ENCODE assay signal across 8 mouse cellular contexts in genomic region chr12:111536746-111537145, GRCm38 (mm10). TPM values are rescaled to one million over a fixed set of nuclear protein-coding genes. Genes with fewer than 3 reads are reported as not detected.
A peak's percentile ranks its signal among the peaks of the same experiment; 100 is the strongest.
DNase-seq lines count a peak whose midpoint lies in the region; ATAC-seq and TF ChIP-seq lines count a peak whose summit lies in the region.

No protein-coding gene starts in this region.

- WGBS in kidney, embryonic 15.5 days, result 17% methylated on average over 4 of the region's 4 CpGs
- WGBS in hindbrain, postnatal 0 days, result 34% methylated on average over 4 of the region's 4 CpGs
- WGBS in midbrain, postnatal 0 days, result 37% methylated on average over 4 of the region's 4 CpGs

- H3K9ac ChIP-seq in kidney, embryonic 15.5 days, result peak overlapping the region; percentile 96
- H3K9ac ChIP-seq in hindbrain, postnatal 0 days (replicated peaks; ENCODE audit: low read length), result peak overlapping the region; percentile 98
- H3K9ac ChIP-seq in midbrain, postnatal 0 days (replicated peaks; ENCODE audit: low read length, poor library complexity, severe bottlenecking), result peak overlapping the region; percentile 95

- H3K4me1 ChIP-seq in kidney, embryonic 15.5 days, result peaks cover 45% of the 10 kb centered on the region
- H3K4me1 ChIP-seq in hindbrain, postnatal 0 days (ENCODE audit: insufficient read depth, low read length), result peaks cover 7% of the 10 kb centered on the region; the same call in 1 of the 2 replicates
- peaks cover 6% of the 10 kb centered on the region; the same call in 1 of the 2 replicates for H3K4me1 ChIP-seq in midbrain, postnatal 0 days (ENCODE audit: insufficient read depth, low read length)

- no peaks in the 10 kb centered on the region for H3K27me3 ChIP-seq in kidney, embryonic 15.5 days
- no peaks in the 10 kb centered on the region for H3K27me3 ChIP-seq in hindbrain, postnatal 0 days (ENCODE audit: insufficient read depth, low read length)
- H3K27me3 ChIP-seq in midbrain, postnatal 0 days (ENCODE audit: insufficient read depth, low read length), result no peaks in the 10 kb centered on the region

- peak overlapping the region; percentile 70 for H3K4me2 ChIP-seq in kidney, embryonic 15.5 days
- peak overlapping the region; percentile 87 for H3K4me2 ChIP-seq in hindbrain, postnatal 0 days (ENCODE audit: low read depth, low read length)
- peak overlapping the region; percentile 73 for H3K4me2 ChIP-seq in midbrain, postnatal 0 days (ENCODE audit: low read depth, low read length, poor library complexity, severe bottlenecking)

- peaks cover 25% of the 10 kb centered on the region for H3K36me3 ChIP-seq in kidney, embryonic 15.5 days
- peaks cover 20% of the 10 kb centered on the region for H3K36me3 ChIP-seq in hindbrain, postnatal 0 days (ENCODE audit: insufficient read depth, low read length)
- peaks cover 13% of the 10 kb centered on the region; the same call in 1 of the 2 replicates for H3K36me3 ChIP-seq in midbrain, postnatal 0 days (ENCODE audit: insufficient read depth, low read length)

- peak overlapping the region; percentile 51 for H3K4me3 ChIP-seq in kidney, embryonic 15.5 days (replicated peaks)
- peak overlapping the region; percentile 85 for H3K4me3 ChIP-seq in hindbrain, postnatal 0 days (ENCODE audit: low read length)
- peak overlapping the region; percentile 81 for H3K4me3 ChIP-seq in midbrain, postnatal 0 days (ENCODE audit: low read depth, low read length)

- DNase-seq in kidney, postnatal 14 days, result no peak
- peak; percentile 40 for DNase-seq in c-Kit-negative CD71-positive TER-119-positive erythroid progenitor cells, embryonic 14.5 days (ENCODE audit: low read depth, low spot score)
- DNase-seq in hindbrain, postnatal 0 days (ENCODE audit: low spot score), result no peak
- no peak for DNase-seq in midbrain, postnatal 0 days (ENCODE audit: low spot score)
- no peak for DNase-seq in spleen, adult 18-20 months
- no peak for DNase-seq in adrenal gland, postnatal 36 days
- DNase-seq in left cerebral cortex, postnatal 4 days, result no peak

- intact Hi-C loops in left cerebral cortex, postnatal 4 days (cut with DNase I), result no loop called here

- TF ChIP-seq CTCF in hindbrain, postnatal 0 days (IDR thresholded peaks at IDR 0.05; ENCODE audit: low read depth), result no peak
- no peak for TF ChIP-seq CTCF in midbrain, postnatal 0 days (IDR thresholded peaks at IDR 0.05)

- ATAC-seq in kidney, embryonic 15.5 days (replicated peaks; ENCODE audit: low FRiP score), result no peak
- no peak for ATAC-seq in hindbrain, postnatal 0 days
- no peak for ATAC-seq in midbrain, postnatal 0 days (ENCODE audit: low FRiP score)

- H3K9me3 ChIP-seq in kidney, embryonic 15.5 days (replicated peaks), result no peaks in the 10 kb centered on the region
- no peaks in the 10 kb centered on the region for H3K9me3 ChIP-seq in hindbrain, postnatal 0 days (ENCODE audit: low read length)
- no peaks in the 10 kb centered on the region for H3K9me3 ChIP-seq in midbrain, postnatal 0 days (ENCODE audit: low read length)

- peak overlapping the region; percentile 91 for H3K27ac ChIP-seq in kidney, embryonic 15.5 days
- H3K27ac ChIP-seq in hindbrain, postnatal 0 days, result peak overlapping the region; percentile 96
- peak overlapping the region; percentile 97; the same call in 1 of the 2 replicates for H3K27ac ChIP-seq in midbrain, postnatal 0 days (ENCODE audit: low read depth, low read length)

RNA-seq across cellular contexts. Expression of gene Eif5, which starts 1.1 kb away (rescaled TPM):
- polyA plus RNA-seq in kidney, embryonic 15.5 days (2015; fragmentation: Nextera tagmentation; extraction: Ambion mirVana), result 577 and 624 TPM in 2 replicates
- 197 and 343 TPM in 2 replicates for total RNA-seq in hindbrain, postnatal 0 days (2014; rRNA removed)
- polyA plus RNA-seq in hindbrain, postnatal 0 days (2015; fragmentation: Nextera tagmentation; extraction: Ambion mirVana), result 576 and 621 TPM in 2 replicates
- 283 and 376 TPM in 2 replicates for total RNA-seq in midbrain, postnatal 0 days (2014; rRNA removed)
- polyA plus RNA-seq in midbrain, postnatal 0 days (2015; fragmentation: Nextera tagmentation; extraction: Ambion mirVana), result 552 and 640 TPM in 2 replicates
- total RNA-seq in adrenal gland, postnatal 36 days (2021), result 100 to 1,000 TPM; 309 to 376 TPM
- total RNA-seq in left cerebral cortex, postnatal 4 days (2021), result 100 to 1,000 TPM; 270 to 278 TPM

RNA-seq across cellular contexts. Expression of gene Mark3, which starts 37.6 kb away (rescaled TPM):
- 39.7 and 50.3 TPM in 2 replicates for polyA plus RNA-seq in kidney, embryonic 15.5 days (2015; fragmentation: Nextera tagmentation; extraction: Ambion mirVana)
- total RNA-seq in hindbrain, postnatal 0 days (2014; rRNA removed), result 116 and 128 TPM in 2 replicates
- polyA plus RNA-seq in hindbrain, postnatal 0 days (2015; fragmentation: Nextera tagmentation; extraction: Ambion mirVana), result 38.4 and 41.0 TPM in 2 replicates
- total RNA-seq in midbrain, postnatal 0 days (2014; rRNA removed), result 112 and 141 TPM in 2 replicates
- 31.8 and 41.3 TPM in 2 replicates for polyA plus RNA-seq in midbrain, postnatal 0 days (2015; fragmentation: Nextera tagmentation; extraction: Ambion mirVana)
- 10 to 100 TPM; 93.4 to 99.0 TPM for total RNA-seq in adrenal gland, postnatal 36 days (2021)
- total RNA-seq in left cerebral cortex, postnatal 4 days (2021), result 100 to 1,000 TPM; 139 to 141 TPM

RNA-seq across cellular contexts. Expression of gene Gm266, which starts 51.1 kb away (rescaled TPM):
- polyA plus RNA-seq in kidney, embryonic 15.5 days (2015; fragmentation: Nextera tagmentation; extraction: Ambion mirVana), result 91.7 and 93.3 TPM in 2 replicates
- 11.5 and 22.1 TPM in 2 replicates for total RNA-seq in hindbrain, postnatal 0 days (2014; rRNA removed)
- 11.8 TPM in 2 replicates for polyA plus RNA-seq in hindbrain, postnatal 0 days (2015; fragmentation: Nextera tagmentation; extraction: Ambion mirVana)
- total RNA-seq in midbrain, postnatal 0 days (2014; rRNA removed), result 9.6 and 12.6 TPM in 2 replicates
- polyA plus RNA-seq in midbrain, postnatal 0 days (2015; fragmentation: Nextera tagmentation; extraction: Ambion mirVana), result 8.4 and 9.7 TPM in 2 replicates
- under 1 TPM in 1 of 2 experiments, not detected in 1; 0.53 TPM for total RNA-seq in adrenal gland, postnatal 36 days (2021)
- 1 to 10 TPM; 2.2 to 2.8 TPM for total RNA-seq in left cerebral cortex, postnatal 4 days (2021)
